ENCODE assay signal across 8 mouse cellular contexts in genomic region chr3:94758056-94758409, GRCm38 (mm10). TPM values are rescaled to one million over a fixed set of nuclear protein-coding genes. Genes with fewer than 3 reads are reported as not detected.
A peak's percentile ranks its signal among the peaks of the same experiment; 100 is the strongest.
DNase-seq lines count a peak whose midpoint lies in the region; ATAC-seq and TF ChIP-seq lines count a peak whose summit lies in the region.
"Not testable (repeated sequence)": the region's sequence is repeated elsewhere in the genome, so short reads cannot be mapped to it uniquely, and the experiment has no call there.

No protein-coding gene starts in this region.

- peak overlapping the region; percentile 39; the same call in 1 of the 2 replicates for H3K4me2 ChIP-seq in embryonic facial prominence, embryonic 15.5 days (replicated peaks)
- peak overlapping the region; percentile 57 for H3K4me2 ChIP-seq in heart, embryonic 12.5 days
- H3K4me2 ChIP-seq in intestine, postnatal 0 days (replicated peaks; ENCODE audit: low read depth): not testable (repeated sequence)
- H3K4me2 ChIP-seq in limb, embryonic 14.5 days (replicated peaks; ENCODE audit: low read depth, low read length, severe bottlenecking): 0 out of 2 replicates have a peak overlapping the region, but pooled peaks have one; percentile 23

- not testable (repeated sequence) for H3K9me3 ChIP-seq in embryonic facial prominence, embryonic 15.5 days (replicated peaks); heart, embryonic 12.5 days (replicated peaks); intestine, postnatal 0 days (ENCODE audit: control insufficient read depth); limb, embryonic 14.5 days (ENCODE audit: control insufficient read depth, low read length)

- peak overlapping the region; percentile 41 for H3K4me3 ChIP-seq in bone marrow macrophage, adult 2 months (ENCODE audit: insufficient read depth, low read length)
- peak overlapping the region; percentile 35 for H3K4me3 ChIP-seq in embryonic facial prominence, embryonic 15.5 days (replicated peaks)
- peak overlapping the region; percentile 39 for H3K4me3 ChIP-seq in heart, embryonic 12.5 days
- not testable (repeated sequence) for H3K4me3 ChIP-seq in intestine, postnatal 0 days (ENCODE audit: low read depth, low read length)
- peak overlapping the region; percentile 26; the same call in 1 of the 2 replicates for H3K4me3 ChIP-seq in limb, embryonic 14.5 days (replicated peaks; ENCODE audit: low read length)

- ATAC-seq in embryonic facial prominence, embryonic 15.5 days (ENCODE audit: insufficient number of reproducible peaks, low FRiP score, low TSS enrichment, low read depth): peak; percentile 88
- peak; percentile 96 for ATAC-seq in heart, embryonic 12.5 days (ENCODE audit: insufficient number of reproducible peaks, low FRiP score)
- ATAC-seq in intestine, postnatal 0 days: peak; percentile 94
- peak; percentile 93 for ATAC-seq in limb, embryonic 14.5 days (ENCODE audit: low FRiP score, low read depth)
- ATAC-seq in megakaryocyte, adult 5-6 weeks (ENCODE audit: poor library complexity, severe bottlenecking): peak; percentile 96

- WGBS in embryonic facial prominence, embryonic 15.5 days: under 1% methylated on average over 21 of the region's 31 CpGs
- under 1% methylated on average over 21 of the region's 31 CpGs for WGBS in heart, embryonic 12.5 days
- 0% methylated on average over 18 of the region's 31 CpGs for WGBS in intestine, postnatal 0 days
- WGBS in limb, embryonic 14.5 days: under 1% methylated on average over 16 of the region's 31 CpGs

- H3K9ac ChIP-seq in embryonic facial prominence, embryonic 15.5 days; heart, embryonic 12.5 days; intestine, postnatal 0 days (ENCODE audit: low read depth, low read length); limb, embryonic 14.5 days (ENCODE audit: low read depth, low read length, severe bottlenecking): not testable (repeated sequence)

- not testable (repeated sequence) for H3K27ac ChIP-seq in bone marrow macrophage, adult 2 months (ENCODE audit: insufficient read depth, low read depth, low read length); embryonic facial prominence, embryonic 15.5 days (replicated peaks); heart, embryonic 12.5 days (ENCODE audit: poor library complexity, severe bottlenecking); intestine, postnatal 0 days (ENCODE audit: low read depth, low read length); limb, embryonic 14.5 days (replicated peaks; ENCODE audit: low read depth, low read length)

- TF ChIP-seq POLR2A in bone marrow macrophage, adult 2 months (IDR thresholded peaks at IDR 0.05; ENCODE audit: borderline replicate concordance, low read depth, low read length); limb, embryonic 14.5 days (IDR thresholded peaks at IDR 0.05; ENCODE audit: borderline replicate concordance, extremely low read depth, insufficient read depth, insufficient read length): not testable (repeated sequence)

- not testable (repeated sequence) for H3K36me3 ChIP-seq in embryonic facial prominence, embryonic 15.5 days; heart, embryonic 12.5 days; intestine, postnatal 0 days (ENCODE audit: control insufficient read depth, insufficient read depth); limb, embryonic 14.5 days (ENCODE audit: control insufficient read depth, insufficient read depth, low read length)

- DNase-seq in limb, embryonic 14.5 days (ENCODE audit: low spot score): not testable (repeated sequence)
- peak; percentile 49 for DNase-seq in ovary, postnatal 36 days (ENCODE audit: low spot score)
- DNase-seq in thymus, postnatal 4 days: peak; percentile 67

- not testable (repeated sequence) for H3K27me3 ChIP-seq in embryonic facial prominence, embryonic 15.5 days; heart, embryonic 12.5 days (replicated peaks); intestine, postnatal 0 days (replicated peaks; ENCODE audit: control insufficient read depth, insufficient read depth, low read length); limb, embryonic 14.5 days (ENCODE audit: control insufficient read depth, insufficient read depth, low read length)

- TF ChIP-seq CTCF in bone marrow macrophage, adult 2 months (IDR thresholded peaks at IDR 0.05; ENCODE audit: low read depth, low read length); intestine, postnatal 0 days (IDR thresholded peaks at IDR 0.05; ENCODE audit: low read depth): not testable (repeated sequence)

- not testable (repeated sequence) for H3K4me1 ChIP-seq in bone marrow macrophage, adult 2 months (ENCODE audit: control insufficient read depth, insufficient read depth, low read length); embryonic facial prominence, embryonic 15.5 days; heart, embryonic 12.5 days (replicated peaks); intestine, postnatal 0 days (replicated peaks; ENCODE audit: control insufficient read depth, insufficient read depth, low read length); limb, embryonic 14.5 days (ENCODE audit: control insufficient read depth, insufficient read depth, low read length)

RNA-seq across cellular contexts. Expression of gene Cgn, which starts 28.3 kb away (rescaled TPM):
- 0.19 TPM in 1 of 2 replicates, not detected in the other for polyA plus RNA-seq in bone marrow macrophage, adult 2 months (2012; ENCODE audit: insufficient read depth, insufficient read length, missing spikeins)
- 10.1 and 12.6 TPM in 2 replicates for polyA plus RNA-seq in embryonic facial prominence, embryonic 15.5 days (2015; fragmentation: Nextera tagmentation; extraction: Ambion mirVana)
- 2.1 and 2.4 TPM in 2 replicates for polyA plus RNA-seq in heart, embryonic 12.5 days (2016; fragmentation: Nextera tagmentation; extraction: Ambion mirVana)
- polyA plus RNA-seq in intestine, postnatal 0 days (2015; fragmentation: Nextera tagmentation; extraction: Ambion mirVana): 42.1 and 48.3 TPM in 2 replicates
- polyA plus RNA-seq in limb, embryonic 14.5 days (2012; rRNA removed): 3.4 and 4.6 TPM in 2 replicates
- polyA plus RNA-seq in limb, embryonic 14.5 days (2014; fragmentation: Nextera tagmentation; extraction: Ambion mirVana): 7.5 and 8.0 TPM in 2 replicates
- not detected in 2 replicates for total RNA-seq in megakaryocyte, adult 5-6 weeks (2015)
- total RNA-seq in megakaryocyte, adult 5-6 weeks (2017): not detected in 2 replicates
